Mouse (Mus musculus): ENCODE results near the gene Tmprss7.

Tmprss7 gene

DNA sequence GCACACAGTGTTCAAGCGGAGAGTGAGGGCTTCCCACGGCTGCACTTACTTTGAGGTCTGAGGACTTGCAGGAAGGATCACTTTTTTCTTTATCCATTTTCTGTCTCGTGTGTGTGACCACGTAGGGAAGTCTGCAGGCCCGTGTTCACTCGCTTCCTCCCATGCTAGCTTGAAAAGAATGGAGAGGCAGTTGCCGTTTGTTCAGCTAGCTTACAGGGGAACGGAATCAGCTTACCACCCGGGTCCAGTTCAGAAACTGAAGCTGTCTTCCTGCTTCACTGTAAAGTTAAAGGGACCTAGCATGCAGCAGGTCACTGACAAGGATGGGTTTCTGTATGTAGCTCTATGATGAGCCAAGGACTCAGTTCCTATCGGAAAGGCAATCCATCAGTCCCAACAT, at the start of gene Tmprss7:
Gene Tmprss7 (minus strand): TSS at position 101 of the 400 bp plus-strand sequence.
- no peak for DNase-seq (ENCODE audit: low read depth, low spot score)

DNA sequence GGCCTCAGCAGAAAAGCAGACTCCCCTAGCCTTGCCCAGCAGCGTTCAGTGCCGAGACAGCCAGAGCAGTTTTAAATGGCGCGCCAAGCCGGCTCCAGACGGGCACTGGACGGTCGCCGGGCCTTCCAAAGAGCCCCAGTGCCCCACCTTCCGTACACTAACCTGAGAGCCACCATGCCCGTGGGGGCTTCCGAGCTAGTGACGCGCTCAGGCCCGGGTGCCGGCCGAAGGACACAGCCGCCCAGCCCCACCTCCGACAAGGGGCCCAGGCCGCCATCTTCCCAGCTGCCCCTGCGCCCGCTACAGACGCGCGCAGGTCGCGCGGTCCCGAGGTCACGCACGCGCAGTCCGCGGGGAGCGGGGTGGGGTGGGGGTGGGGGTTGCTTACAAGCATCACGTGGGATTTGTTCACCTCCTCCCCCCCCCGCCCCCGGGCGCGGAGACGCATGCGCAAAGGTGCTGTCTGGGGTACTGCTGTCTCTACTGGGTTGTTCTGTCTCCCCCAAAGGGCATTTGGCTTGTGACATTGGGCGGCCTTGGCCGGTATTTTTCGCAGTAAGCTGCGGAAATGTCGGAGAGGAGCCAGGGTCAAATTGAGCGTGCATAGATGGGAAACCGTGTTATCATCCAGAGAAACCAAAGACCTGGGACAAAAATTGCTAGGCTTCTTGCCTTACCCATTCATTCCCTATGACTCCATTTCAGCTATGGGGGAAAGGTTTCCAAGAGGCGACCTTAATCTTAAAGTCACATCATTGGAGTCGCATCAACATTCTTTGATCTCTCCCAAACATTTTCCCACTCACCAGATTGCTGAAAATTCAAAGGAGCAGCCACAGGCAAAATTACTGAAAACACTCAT, 49.4 kb upstream of the Tmprss7 start, which contains the start of gene Abhd10:
Gene Abhd10 (minus strand): TSS at position 341 of the 862 bp plus-strand sequence.
- DNase-seq (ENCODE audit: low read depth, low spot score), result peak; percentile 97

DNA sequence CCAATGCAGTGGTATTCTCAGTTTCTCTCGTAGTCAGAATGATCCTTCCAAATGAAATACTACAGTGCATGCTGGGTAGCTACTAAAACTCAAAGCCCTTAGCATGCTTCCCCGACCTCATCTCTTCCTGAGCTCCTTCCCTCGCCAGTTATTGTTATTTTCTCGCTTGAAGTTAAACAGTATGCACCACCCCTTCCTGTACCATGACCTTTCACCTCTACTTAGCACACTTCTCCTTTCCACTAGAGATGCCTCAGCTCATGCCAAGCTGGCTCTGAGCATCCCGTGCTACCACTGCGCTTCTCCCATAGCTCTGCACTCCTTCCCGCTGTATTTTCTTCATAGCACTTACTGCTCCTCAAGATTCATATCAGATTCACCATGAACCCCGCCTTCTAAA, 44.4 kb upstream of the Tmprss7 start:
- DNase-seq (ENCODE audit: low read depth, low spot score), result no peak

DNA sequence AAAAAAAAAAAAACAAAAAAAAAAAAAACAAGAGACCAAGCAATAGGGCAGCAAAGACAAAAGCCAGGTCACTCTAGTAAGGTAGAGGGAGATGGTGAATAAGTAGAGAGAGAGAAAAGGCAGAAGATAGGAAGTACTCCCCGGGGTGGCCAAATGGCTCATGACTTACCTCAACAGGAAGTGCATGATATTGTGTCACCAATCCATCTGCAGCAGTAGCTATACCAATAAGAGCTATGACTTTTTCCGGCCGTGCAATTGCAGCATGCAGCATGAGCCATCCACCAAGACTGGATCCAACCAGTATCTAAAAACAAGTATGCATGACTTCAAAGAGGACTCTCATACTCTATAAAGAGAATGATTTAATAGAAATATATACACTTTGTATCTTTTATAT, 43.3 kb upstream of the Tmprss7 start:
- no peak for DNase-seq (ENCODE audit: low read depth, low spot score)

DNA sequence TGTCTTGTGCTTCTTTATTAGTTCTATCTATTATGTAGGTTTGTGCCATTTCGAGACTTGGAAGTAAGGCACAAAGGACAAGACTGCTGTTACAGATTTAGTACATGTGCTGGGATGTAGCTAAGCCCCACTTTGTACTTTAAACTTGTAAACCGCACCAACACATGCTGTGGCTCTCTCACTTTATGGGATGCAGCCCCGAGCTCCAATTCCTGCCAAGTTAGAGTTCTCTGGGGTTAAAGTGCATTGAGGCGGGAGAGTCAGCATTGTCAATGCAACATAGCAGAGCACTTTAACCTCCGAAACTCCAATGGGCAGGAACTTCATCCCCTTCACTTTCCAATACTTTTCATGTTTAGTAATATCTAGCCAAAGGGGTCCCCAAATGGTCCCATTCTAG, 35.7 kb upstream of the Tmprss7 start:
- DNase-seq (ENCODE audit: low read depth, low spot score), result no peak

DNA sequence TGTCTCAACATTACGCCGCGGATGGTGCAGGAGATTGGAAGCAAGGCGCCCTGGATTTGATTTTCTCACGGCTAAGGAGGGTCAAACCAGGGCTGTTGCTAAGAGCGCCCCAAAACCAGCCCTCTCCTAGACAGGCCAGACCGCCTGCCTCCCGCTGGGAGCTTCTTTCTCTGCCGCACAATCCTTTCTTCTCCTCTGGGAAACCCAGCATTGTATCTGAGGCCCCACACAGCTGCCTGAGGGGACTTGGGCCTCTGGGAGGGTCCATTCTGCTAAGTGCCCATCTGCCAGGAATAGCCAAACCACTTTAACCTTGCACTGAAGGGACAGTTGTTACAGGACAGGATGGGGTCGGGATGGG, 31.3 kb upstream of the Tmprss7 start:
- DNase-seq (ENCODE audit: low read depth, low spot score), result no peak

DNA sequence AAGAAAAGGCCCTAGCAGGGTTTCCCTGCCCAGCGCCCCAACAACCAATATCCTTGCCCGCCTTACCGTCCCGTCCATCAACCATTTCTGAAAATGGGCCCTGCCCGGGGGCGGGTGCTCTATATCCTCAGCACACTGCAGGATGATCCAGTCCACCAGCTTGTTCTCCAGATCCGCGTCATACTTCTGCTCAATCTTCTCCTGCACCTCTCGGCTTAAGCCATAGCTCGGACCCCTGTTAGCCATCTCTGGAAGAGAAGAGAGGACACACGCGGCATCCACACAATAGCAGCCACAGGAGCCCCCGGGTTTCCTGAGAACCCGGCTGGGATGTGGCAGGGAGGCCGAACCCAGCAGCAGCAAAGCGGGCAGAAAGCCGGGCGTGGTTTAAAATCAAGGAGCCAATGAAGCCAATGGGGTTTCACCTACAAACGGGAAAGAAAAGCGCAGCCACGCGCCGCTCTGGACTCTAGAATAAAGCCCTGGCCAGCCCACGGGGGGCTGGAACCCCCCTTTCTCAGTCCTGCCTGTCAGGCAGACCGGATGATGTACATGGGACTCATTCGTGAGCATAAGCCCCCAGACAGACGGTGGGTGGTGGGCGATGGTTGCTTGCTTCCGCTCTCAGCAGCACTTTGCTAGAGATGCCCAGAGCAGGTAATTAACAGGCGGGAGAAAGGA, 30.7 kb upstream of the Tmprss7 start, which contains the start of gene Tagln3:
Gene Tagln3 (minus strand): TSS at position 548 of the 681 bp plus-strand sequence.
- peak; percentile 89 for DNase-seq (ENCODE audit: low read depth, low spot score)

DNA sequence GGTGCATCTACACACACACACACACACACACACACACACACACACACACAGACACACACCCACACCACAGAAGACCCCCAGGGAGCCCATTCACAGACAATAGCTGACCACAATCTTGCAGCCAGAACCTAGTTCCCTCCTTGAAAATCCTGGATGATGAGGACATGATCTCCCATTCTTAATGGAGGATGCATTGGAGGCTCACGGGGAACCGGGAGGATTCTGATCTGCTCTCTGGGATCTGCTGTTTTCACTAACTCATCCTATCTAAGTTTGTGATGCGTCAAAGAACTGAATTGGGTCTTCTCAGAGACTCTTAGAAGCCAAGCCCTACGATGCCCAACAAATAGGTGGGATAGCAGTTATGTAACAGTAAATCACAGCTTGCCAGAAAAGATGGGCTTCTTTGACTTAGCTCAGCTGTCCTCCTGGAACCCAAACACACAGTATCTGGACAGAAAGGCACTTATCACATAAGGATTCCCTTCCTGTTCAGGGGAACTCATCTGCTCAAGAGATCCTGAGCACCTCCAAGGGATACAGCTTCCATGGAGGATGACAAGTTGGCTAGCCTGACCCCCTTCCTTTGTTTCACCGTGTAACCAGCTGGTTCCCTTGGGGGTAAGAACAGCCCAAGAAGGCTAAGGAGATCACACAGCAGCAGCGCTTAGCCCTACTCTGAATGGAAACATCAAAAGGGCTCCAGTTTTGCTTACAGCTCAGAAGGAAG, 29.9 kb upstream of the Tmprss7 start:
- DNase-seq (ENCODE audit: low read depth, low spot score), result peak; percentile 71

DNA sequence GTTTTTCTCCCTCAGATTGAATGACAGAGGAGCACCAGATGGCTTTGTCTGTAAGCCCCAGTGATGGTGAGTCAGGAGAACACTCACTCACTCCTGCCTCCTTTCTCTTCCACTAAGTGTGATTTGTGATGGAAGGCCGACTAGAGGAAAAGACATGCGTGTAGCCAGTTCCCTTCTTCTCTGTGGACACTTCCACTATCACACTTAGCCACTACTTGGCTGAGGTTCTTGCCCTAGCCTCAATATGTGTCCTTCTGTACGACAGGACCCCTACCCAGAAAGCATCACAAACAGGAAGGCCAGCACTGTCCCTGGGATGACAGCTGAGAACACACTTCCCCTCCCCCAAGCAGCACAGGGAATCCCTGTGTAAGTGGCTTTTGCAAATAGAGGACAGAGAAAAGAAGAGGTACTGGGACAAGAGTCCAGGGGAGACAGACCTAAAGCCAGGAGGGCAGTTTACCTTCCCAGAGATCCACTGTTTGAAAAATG, 29.0 kb upstream of the Tmprss7 start:
- DNase-seq (ENCODE audit: low read depth, low spot score), result peak; percentile 88

DNA sequence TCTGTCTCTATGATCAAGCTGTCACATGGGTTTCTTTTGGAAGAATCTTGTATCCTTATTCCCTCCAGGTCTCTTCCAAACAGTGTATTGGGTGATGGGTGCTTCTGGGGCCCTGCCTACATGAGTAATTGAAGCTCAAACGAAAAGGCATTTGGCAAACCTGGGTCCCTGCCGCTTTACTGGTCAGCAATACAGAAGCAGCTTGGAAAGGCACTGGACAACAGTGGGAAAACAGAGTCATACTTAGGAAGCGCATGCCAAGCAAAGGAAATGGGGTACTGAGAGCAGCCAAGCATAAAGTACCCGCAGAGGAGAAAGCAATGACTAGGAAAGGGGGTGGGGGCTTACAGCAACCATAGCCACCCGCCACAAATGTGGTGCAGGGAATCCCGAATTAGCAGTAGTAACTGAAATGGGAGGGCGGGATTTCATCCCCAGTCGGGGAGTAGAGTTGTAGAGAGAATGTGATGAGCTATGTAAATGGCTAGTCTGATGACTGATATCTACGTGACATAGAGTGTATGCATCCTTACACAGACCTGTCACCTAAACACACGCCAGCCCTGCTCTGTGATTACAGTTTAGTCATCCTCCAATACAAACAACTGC, 26.7 kb upstream of the Tmprss7 start:
- peak; percentile 79 for DNase-seq (ENCODE audit: low read depth, low spot score)

DNA sequence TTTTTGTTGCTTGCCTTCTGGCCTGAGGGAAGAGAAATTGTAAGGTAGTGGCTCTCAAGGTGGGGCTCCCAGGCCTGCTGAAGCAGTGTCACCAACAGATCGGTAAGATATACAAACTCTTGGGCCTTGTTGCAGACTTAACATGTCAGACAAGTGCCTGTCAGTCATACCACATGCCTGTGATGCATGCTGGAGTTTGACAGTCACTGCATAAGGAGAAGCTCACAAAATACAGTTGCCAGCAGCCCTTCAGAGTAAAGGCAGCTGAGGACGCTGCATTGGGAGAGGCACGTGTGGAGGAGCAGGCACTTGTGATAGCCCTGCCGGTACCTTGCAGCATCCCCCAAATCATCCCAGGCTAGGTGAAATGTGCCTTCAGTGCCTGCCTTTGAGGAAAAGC, 24.8 kb upstream of the Tmprss7 start:
- no peak for DNase-seq (ENCODE audit: low read depth, low spot score)

DNA sequence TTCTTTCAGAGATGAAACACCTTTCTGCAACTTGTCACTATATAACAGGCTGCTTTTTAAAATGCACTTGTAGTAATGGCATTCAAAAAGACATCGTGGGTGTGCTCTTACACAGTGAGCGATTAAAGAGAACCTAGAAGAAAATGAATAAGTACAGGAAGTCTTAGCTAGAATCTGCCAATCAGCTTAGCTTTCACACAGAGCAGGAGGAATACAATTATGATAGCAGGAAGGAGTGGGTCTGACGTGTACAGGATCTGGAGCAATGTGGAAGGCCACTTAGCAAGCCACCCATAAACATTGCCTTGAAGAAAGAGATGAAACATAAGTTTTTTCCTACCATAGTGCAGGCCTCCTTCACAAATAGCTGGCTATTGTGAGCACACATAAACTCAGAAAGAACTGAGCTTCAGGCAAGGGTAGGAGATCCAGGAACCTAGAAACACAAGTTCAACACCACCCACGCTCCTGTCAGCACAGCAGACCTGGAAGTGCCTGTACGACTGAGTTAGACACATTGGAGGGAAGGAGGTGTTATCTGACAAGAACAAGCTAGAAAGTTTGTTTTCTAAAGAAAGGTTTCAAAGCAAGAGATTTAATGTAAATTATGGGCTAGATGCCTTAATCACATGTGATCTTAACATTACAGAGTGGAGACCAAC, 21.2 kb upstream of the Tmprss7 start:
- DNase-seq (ENCODE audit: low read depth, low spot score), result peak; percentile 73

DNA sequence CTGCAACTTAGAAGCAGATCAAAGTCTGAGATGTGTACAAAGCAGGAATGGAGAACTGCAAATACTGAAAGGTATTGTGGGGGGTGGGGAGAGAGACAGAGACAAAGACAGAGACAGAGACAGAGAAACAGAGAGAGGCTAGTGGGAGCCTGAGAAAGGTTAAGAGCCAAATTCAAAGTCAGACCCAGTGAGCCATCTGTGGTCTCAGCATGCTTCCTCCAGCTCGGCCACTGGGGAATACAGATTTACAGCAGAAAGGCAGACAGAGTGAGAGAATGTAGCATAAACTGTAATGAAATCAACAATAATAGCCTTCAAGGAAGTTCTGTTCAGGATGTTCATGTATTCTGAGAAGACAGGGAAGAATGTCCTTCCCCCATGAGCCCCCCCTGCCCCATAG, 20.4 kb upstream of the Tmprss7 start:
- DNase-seq (ENCODE audit: low read depth, low spot score), result peak; percentile 40

DNA sequence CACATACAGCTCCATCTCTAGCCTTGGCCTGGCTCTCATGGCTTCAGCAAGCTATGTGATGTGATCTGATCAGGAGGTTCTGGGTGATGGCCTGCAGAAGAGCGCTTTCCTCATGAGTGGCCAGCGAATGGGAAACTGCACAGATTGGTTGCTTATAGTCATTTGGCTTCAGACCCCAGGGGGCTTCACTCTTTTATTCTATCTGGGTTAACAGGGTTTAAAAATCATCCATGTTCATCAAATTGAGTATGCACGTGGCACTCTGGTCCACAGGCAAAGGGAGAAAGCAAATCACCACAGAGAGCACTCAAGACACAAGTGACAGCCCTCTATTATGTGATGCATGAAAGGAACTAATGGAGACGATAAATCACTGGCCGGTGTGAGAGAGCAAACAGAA, 19.8 kb upstream of the Tmprss7 start:
- no peak for DNase-seq (ENCODE audit: low read depth, low spot score)

DNA sequence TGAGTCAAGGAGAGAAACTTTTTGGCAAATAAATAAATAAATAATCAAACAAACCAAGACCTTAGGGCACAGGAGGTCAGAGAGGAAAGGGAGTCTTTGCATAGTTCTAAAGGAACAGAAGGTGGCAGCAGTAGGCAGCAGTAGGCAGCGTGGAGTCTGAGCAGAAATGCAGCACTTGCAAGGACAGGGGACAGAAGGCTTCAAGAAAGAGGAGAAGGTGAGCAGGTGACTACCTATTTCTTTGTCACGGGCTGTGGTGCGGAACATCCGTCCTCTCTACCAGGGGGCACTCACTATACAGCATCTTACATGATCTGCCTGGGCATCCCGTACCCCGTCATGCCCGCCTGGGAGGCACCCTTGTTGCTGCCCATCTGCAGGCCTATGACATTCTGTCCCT, 17.8 kb upstream of the Tmprss7 start:
- DNase-seq (ENCODE audit: low read depth, low spot score), result peak; percentile 76

DNA sequence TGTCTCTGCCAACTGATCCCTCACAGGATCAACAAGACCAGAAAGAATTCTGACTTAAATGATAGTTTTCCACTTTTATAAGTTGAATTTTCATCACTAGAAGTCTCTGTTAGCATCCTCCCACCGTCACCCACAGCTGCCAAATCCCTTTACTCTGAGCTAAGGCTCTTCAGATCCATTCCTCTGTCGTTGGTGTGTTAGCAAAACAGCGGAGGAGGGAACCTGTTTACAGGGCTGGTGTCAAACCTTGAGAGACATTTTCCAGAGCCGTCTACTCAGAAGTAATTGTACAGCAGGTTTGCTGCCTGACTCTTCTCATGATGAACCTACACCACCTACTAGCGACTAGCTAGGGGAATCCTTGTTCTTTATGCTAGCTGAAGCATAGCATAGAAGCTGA, 5.8 kb upstream of the Tmprss7 start:
- DNase-seq (ENCODE audit: low read depth, low spot score), result peak; percentile 73

DNA sequence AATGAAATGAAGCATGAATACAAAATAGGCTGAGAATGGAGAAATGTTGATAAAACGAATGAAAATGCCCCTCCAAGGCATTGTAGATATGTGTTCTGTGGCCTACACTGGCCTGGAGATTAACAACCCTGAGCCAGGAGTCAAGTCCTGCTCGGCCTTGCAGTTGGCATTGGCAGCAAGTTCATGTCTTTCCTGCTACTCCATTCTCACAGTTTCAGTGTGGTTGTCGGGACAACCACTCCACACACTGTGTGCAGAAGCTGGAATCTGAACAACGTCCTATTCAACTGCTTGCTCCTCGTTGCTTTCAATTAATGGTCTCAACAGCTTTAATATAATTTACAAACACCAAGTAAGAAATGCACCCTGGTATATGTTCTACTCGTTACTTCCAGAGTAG, 4.5 kb upstream of the Tmprss7 start:
- DNase-seq (ENCODE audit: low read depth, low spot score), result peak; percentile 26

DNA sequence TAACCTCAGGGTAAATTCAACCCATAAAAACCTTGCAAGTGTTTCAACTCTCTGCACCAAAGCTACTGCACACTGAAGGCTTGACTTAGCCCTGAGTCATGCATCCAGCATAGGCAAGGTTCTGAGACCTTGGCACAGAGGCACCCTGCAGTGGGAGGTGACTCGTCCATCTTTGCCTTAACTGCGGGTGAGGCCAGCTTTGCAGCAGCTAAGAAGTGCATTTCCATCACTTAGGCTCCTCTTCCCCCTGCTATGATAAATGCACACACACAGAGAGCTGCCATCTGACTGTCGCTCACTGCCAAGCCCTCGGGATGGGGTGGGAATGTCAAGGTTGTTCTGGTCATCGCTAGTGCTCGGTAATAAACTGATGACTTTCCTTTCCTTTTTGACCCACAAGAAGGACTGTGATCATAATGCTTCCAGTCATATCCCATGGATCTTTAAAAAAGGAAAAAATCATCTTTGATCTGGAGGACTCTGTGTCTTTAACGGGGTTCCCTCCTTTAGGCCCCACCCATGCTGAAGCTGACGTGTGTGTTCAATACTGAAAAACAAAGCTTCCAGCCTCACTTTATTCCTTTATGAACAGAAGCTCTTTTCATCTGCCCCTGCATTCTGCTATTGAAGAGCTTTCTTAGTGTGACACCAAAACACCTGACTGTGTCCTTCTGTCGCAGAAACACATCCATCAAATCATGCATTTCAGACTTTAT, 2.1 kb upstream of the Tmprss7 start:
- peak; percentile 76 for DNase-seq (ENCODE audit: low read depth, low spot score)

DNA sequence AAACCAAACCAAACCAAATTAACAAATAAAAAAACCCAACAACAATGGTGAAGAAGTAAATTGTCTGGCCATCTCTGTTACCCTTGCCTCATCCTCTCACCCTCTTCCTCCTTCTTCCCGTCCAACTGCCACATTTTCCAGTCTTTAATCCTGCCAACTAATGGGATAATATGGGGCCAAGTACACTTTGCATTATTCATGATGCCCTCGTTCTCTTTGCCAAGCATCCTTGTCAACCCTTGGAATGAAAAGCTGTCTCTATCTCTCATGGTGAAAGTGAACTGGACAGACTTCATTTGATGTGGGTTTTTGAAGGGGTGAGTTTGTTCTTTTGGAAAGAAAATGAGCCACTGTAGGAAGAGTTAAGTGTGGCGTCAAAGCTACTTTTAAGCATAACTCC, 607 bp downstream of the Tmprss7 start:
- no peak for DNase-seq (ENCODE audit: low read depth, low spot score)

DNA sequence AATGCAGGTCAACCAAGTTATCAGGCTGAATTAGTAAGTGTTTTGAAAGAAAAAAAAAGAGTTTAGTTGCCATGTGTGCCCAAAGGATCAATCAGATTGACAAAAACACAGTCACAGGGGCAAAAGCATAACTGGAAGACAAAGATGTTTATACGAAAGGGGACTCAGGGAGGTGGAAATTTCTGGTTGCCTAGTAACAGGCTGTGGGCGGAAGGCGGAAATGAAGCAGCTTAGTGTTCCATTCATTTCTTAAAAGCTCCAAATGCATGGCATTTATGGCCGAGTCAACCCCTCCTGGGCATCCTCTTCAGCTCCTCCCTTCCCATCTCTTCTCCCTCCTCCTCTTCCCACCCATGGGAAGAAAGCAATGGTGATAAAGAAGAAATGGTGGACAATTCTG, 3.3 kb downstream of the Tmprss7 start:
- peak; percentile 87 for DNase-seq (ENCODE audit: low read depth, low spot score)

All from brain, adult 2 months (tissue).